Mouse (Mus musculus): ENCODE results near the gene Efcab9.

The Efcab9 gene

DNA sequence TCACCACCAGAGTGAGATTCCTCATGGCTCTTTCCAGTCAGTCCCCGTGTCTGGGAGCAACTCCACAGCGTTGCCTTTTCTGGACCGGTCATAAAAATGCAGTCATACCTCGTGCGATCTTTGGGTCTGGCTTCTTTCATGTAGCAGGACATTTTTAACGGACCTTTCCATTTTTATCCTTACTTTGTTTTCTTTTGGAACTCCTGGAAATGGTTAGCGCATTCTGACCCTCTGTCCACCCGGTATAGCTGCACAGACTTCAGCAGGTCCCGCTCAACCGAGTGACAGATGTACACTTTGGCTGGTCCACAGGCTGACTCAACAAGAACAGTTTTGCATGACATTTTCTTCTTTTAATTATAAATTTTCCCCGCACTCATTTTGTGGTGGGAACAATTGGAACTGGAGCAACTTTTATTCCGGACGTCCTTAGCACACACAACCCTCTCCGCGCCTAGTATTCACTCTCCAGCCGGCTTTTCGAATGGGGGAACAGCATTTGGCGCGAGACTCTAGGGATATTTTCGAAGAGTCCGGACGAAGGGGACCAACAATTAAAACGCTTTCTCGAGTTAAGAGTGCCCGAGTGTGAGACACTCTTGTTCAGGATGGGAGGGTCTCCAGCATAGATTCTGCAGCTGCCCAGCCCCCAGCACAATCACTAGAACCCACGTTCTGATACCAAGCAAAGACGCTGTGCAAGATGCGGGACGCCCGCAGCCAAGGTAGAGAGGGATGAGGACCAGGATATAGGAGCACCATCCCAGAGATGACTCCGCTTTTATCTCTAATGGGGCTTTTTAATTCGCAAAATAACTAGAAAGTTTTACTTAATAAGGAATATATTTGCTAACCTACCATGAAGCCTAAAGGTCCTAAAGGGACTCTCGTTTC lies at the start of gene Efcab9:
Efcab9 (minus strand) TSS at position 211 of the 894 bp plus-strand sequence.
- no peak for DNase-seq (ENCODE audit: low spot score)

DNA sequence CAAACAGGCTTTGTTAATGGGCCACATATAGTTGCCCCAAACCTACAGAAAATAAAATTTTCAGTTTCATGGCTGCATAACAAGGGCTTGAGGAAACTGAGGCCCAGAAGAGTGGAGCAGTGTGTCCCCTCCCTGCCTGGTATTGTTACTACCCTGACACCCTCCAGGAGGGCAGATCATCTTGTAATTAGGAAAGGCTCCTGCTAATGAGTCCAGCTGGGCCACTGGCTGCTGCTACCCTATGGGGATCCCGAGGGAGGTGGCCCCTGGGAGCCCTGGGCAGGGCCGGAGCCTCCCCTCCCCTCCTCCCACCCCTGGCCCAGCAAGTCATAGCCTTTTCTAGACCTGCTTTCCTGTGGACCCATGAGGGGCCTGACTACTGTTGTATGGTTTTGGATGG lies 49.1 kb upstream of the Efcab9 start:
- no peak for DNase-seq (ENCODE audit: low spot score)

DNA sequence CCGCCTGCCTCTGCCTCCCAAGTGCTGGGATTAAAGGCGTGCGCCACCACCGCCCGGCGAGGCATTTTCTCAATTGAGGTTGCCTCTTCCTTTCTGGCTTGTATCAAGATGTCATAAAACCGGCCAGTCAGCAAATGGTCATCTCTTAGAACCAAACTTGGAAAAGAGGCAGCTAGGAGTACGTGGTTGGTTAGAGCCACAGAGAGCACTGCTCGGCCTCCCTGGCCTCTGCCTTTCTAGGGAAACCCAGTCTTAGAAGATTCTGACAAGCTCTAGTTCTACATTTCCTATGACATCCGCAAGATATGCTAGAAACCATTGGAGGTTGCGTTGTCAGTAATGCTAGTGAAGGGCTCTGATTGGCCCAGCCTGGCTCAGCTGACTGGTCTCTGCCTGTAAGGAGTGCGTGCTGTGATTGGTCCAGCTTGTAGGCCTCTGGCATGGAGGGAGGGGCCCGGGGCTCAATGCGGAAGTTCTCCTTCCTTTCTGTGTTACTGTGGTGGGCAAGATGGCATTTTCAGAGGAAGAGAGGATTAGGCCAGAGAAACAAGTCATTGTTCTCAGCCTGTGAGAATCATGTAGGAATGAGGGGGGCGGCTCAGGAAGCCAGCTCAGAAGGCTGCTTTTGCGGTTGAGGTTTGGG lies 48.5 kb upstream of the Efcab9 start:
- DNase-seq (ENCODE audit: low spot score) = peak; percentile 61

DNA sequence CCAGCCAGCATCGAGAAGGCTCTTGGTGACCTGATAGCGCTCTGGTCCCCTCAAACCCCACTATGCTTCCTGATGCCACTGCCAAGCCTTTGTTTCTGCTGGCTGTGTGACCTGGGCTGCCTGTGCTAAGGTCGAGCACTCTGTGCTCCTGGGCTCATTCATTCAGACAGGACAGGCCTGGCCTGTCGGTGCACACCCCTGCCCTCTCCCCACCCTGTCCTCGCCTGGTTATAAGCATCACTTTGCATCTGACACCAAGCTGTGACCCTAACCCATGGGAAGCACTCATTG lies 44.8 kb upstream of the Efcab9 start:
- no peak for DNase-seq (ENCODE audit: low spot score)

DNA sequence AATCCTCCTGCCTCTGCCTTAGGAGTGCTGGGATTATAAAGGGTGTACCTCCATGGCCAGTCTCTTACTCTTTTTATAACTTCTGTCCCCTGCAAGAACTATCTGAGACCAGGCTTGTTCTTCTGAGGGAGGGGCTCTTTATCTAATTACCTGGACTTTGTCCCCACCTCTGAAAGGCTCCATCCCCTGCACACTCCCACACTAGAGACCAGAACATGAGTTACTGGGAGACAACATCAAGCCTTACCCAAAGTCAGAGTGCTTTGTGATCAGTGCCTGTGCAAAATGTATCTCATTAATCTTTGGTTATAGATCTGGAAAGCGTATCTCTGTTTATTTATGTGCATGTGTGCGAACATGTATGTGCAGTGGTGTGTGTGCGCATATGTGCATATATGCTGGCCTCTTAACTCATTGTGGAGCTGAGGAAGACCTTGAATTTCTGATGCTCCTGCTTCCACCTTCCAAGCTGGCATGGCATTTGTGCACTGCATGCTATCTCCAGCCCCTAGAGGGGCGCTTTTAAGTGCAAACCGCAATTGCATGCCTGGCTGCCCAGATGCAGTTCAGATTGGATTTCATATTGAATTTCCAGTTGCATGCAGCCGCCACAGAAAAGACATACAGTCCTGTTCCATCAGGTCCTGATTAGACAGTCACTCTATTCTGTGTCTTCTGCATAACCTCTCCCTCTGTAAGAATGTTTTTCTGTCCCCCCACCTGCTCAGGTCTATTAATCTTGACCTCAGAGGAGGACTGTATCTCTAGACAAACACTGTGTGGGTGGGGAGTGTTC lies 44.3 kb upstream of the Efcab9 start:
- DNase-seq (ENCODE audit: low spot score) = no peak

DNA sequence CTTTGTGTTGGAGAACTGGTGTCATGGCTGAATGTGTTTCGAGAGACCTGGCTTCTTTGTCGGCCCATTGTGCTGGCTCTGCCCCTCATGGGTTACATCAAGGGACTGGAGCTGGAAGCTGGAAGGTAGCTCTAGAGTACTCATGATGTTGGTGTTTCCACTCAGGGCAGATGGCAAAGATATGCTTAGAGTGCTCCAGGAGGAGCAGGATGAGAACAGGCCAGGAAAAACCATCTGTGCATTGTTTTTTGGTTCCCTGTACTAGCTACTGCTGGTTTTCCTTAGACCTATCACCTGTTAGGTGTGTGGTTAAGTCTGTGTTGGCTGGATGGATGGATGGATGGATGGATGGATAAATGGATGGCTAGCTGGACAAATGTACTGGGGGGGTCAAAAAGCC lies 41.8 kb upstream of the Efcab9 start:
- DNase-seq (ENCODE audit: low spot score) = no peak

DNA sequence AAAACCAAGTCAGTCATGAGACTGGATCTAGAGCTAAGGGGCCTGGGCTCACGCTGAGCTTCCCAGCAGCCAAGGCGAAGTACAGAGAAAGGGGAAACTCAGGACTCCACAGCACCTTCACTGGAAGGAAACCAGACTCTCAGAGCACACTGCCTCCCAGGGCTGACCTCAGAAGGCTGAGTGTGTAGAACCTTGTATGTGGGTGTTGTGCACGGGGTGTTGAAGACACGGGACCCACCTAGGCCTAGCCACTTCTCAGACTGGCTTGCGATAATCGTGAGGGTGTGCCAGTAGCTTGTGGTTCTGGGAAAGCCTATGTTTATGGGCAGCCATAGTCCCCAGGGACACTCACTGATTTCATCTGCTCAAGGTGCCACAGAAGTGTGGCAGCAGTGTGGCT lies 39.2 kb upstream of the Efcab9 start:
- DNase-seq (ENCODE audit: low spot score) = no peak

DNA sequence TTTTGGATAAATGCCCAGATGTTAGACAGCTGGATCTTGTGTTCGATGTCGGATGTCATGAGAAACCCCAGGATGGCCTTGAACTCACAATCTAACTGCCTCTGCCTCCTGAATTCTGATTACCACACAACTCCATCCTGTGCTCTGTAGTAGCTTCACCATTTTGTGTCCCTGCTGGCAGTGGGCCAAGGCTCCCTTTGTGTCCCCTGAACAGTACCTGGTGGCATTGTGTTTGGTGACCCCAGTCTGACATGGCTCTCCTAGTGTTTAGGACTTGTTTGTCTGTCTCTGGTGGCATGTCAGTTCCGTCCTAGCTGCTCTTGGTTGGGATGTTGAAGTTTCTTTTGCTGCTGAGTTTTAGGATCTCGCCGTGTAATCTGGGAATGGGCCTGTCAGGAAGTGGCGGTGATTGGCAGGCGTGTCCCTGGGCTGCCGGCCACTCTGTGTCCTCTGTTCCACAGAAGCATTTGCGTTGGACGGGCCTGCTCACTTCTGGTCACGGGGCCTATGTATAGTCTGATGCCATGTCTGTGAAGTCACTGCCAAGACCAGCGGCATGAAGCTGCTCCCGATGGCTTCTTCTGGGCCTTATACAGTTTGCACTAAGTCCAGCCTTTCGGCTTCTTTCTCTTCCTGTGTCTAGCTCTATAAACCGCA lies 36.9 kb upstream of the Efcab9 start:
- DNase-seq (ENCODE audit: low spot score) = no peak

DNA sequence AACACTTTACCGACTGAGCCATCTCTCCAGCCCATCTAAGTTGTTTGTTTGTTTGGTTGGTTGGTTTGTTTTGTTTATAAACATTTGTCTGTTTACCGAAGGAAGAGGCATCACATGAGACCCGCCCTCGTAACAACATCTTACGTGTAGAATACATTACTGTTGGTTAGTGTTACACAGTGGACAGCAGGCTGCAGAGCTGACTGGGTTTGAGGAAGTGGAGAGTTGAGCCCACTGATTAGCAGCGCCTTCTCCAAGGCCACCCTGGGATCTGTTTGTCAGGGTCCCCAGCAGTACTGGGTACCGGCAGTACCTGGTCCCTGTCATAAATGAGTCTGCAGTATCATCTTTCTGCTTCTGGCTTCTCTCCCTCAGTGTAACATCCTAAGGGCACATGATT lies 36.2 kb upstream of the Efcab9 start:
- no peak for DNase-seq (ENCODE audit: low spot score)

DNA sequence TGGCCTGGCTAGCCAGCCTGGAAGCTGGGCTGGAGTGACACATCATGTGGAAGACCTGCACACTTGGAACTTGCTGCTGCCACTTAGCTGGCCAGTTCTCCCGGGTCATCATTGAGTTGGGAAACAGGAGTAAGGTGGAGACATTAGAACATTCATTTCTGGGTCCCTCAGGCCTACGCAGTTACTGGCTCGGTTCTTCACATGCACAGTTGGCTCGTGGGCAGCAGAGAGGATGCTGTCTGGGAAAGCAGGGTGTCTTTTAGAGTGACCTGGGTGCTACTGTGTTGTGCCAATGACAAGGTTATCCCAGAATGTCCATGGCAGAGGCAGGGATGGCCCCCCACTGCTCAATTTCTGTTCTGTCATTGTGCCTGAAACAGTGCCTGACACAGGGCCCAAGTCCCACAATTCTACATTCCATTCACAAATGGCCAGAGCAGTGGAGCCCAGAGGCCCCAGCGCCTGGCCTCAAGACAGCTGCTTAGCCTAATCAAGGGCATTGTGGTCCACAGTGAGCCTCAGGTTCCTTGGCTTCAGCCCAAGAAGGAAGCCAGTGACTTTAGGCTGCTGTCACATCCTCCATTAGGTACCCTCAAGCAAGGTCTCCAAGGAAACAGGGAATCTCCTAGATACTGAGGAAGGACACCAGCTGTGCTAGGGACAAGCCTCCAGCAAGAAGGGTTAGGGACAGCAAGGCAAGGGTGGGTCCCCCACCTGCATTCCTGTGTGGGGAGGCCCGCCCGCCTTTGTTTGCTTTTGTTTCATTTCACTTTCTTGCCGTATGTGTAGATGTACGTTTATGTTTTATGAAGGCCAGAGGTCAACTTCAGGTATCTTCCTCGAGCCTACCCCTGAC lies 35.3 kb upstream of the Efcab9 start:
- no peak for DNase-seq (ENCODE audit: low spot score)

DNA sequence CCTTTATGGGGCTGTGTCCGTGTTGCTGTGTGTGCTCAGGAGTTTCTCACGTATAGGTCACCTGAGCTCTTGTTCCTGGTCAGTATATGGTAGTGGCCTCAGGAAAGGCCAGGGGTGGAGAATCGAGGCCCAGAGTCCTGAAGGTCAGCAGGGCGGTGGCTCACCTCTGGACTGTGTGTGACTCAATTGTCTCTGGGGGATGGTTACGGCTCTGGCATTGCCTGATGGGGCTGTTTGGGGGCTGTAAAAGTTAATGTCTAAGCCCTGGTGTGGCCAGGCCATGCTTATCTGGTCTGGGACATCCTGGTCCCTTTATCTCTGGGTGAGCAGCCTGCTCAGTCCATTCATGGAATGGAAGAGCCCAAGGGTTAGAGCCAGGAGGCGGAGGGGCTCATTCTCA lies 34.3 kb upstream of the Efcab9 start:
- no peak for DNase-seq (ENCODE audit: low spot score)

DNA sequence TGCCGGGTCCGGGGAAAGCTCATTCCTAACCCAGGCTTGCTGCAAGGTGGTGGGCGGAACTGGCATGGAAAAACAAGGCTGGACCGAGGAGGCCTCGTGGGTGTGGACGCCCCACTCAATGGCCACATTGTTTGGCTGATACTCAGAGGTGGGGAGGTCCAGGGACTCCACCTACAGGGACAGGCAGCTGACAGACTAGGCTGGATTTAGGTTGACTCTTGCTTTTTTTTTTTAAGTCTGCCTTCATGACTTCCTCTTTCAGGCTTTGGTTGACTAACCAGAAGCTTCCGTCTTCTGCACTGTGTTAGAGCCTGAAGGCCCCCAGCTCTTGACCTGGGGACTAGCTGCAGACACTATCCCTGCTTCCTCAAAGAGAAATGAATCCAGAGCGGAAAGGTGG lies 33.2 kb upstream of the Efcab9 start:
- DNase-seq (ENCODE audit: low spot score) = peak; percentile 71

DNA sequence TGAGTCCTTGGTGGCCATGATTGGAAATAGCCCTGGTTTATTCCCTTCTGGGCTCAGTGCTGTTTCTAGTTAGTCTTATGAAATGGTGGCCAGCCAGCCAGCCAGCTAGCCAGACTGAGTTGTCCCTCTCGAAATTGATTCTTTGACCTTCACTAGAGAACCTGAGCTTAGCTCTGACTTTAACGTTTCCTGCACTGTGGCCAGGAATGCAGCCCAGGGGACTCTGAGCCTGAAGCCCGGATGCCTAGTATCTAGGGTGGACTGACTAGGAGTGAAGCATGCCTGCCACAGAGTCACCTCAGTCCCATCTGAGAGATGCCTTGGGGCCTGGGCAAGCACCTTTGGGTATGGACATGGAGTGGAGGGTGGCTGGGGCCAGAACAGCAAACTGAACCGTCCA lies 32.7 kb upstream of the Efcab9 start:
- no peak for DNase-seq (ENCODE audit: low spot score)

DNA sequence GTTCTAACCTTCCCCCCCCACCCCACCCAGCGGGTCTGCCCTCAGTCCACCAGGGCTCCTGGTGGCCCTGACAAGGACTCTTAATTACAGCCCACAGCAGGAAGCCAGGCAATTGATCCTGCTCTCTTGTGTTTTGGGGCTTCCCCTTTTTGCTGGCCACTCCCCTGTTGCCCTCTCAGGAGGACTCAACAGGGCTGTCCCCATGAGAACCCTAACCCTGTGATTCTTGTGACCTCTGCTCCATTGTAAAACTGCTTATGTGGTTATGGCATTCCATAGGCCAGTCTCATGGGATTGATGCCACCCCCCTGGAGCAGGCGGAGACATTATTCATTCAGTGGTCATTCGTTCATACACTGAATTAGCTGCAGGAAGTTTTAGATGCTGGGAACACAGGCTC lies 31.8 kb upstream of the Efcab9 start:
- no peak for DNase-seq (ENCODE audit: low spot score)

DNA sequence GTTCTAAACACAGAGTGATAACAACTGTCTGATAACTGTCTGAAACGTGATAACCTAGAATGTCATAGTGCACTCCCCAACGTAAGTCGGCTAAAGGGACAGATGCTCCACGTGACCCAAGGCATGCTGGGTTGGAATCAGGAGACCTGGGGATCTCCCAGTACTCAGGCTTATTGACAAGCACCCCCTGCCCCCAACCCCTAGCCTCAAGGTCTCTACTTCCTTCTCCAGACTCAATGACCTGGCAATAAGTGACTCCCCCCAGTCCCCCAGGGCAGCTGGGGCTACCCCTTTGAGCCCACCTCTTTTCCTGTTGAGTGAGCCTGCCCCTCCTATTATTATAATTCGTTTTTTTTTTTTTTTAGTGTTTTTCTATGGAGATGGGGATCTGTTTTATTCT lies 30.8 kb upstream of the Efcab9 start:
- DNase-seq (ENCODE audit: low spot score) = no peak

DNA sequence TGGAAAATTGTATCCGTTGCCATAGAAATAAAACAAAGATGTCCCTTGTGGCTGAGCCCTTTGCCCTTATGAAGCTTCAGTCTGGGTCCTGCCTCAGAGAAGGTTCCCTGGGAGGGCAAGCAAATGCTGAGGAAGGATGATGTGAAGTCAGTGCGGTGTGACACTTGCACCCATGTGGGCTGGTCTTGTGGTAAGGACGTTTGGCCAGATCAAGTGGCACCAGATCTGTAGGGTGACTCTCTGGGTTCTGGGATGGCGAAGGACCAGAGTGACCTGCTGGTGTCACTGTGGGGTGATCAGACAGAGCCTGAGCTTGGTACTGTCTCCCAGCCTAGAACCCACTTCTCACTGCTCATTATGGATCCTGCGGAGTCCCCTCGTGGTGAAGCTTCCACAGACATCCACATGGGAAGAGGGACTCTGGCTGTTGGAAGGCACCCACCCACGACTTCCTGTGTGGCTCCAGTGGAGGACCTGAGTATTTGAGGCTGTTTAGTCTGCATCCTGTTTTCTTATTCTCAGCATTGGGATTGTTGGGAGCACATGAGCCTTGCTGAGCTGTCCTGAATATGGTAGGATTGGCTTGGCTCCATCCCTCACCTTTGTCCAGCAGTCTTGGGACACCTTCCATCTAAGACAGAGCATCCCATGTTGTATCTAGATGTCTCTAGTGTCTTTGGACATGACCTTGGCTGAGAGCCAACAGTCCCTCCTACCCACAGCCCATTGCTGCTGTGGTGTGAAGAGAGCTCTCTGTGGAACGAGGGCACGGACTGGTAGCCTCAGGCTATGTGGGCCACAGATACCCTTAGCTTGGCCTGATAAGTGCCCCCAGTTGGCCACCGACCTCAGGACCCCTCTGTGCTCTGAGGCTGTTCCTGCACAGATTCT lies 29.8 kb upstream of the Efcab9 start:
- no peak for DNase-seq (ENCODE audit: low spot score)

DNA sequence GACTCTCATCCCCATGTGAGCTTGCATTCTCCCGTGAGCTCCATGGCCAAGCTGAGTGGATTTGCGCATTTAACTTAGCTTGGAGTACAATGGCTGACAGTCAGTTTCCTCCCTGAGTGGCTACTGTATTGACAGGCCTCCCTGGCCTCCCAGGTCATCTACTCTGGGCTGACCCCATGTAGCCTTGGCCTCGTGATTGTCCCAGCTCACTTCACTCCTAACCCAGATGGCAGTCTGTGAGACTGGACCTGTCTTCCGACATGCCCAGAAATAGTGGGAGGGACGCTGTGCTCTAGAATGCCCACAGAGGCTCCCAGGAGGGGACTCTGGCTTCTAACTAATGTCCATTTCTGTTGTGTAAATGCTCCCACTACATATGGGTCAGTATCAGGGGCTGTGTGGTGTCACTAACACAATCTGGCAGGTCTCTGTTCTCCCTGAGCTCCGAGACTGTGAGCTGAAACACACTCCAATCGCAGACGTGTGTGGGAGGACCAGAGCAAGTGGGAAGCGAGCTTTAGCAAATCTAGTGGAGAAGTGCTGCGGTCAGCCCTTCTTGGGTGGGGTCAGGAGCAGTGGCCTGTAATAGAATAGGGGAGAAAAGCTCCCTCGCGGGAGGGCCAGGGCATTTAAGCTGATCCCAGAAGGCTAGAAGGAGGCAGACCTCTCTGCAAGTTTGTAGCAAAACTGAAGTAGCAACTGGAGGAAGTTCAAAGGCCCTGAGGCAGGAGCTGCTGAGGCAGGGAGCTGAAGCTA lies 28.3 kb upstream of the Efcab9 start:
- no peak for DNase-seq (ENCODE audit: low spot score)

DNA sequence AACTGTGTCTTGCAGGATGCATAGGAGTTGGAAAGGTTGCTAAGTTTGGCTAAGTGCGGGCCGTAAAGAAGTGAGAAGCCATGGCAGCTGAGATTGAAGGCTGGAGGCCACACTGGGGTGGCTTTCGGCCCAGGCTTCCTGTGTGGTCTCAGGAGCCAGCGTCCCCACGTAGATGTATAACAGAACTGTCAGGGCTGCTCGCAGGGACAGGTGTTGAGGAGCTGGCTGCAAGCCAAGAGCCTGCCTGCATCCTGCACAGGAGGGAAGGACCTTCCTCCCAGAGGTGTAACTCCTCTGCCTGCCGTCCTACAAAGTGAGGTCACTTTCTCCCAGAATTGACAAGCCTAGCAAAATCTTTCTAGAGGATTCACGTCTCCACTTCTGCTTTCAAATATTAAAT lies 26.8 kb upstream of the Efcab9 start:
- no peak for DNase-seq (ENCODE audit: low spot score)

DNA sequence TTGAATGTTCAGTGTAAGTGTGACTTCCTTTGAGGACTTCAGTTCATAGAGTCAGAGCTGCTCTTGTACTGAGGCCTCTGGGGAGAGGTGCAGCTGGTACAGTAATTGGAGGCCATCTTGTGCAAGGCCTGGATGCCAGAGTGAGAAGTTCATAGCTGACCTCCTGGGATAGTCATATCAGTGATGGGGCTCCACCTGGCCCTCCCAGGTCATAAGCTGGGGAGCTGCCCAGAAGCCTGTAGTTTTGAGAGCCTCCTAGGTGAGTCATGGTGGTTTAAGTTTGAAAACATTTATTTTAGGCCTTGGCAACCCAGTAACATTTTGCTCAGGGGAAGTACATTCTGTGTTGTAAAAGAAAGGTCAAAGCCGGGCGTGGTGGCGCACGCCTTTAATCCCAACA lies 26.1 kb upstream of the Efcab9 start:
- DNase-seq (ENCODE audit: low spot score) = no peak

Data from lung, postnatal 25 days (tissue).